Mouse (Mus musculus): ENCODE measurements around the gene Odf2l.

Gene Odf2l

GRCm38 (mm10) chr3:145142925-145143324, 24.5 kb downstream of the Odf2l start:
- DNase-seq: no peak

DNA sequence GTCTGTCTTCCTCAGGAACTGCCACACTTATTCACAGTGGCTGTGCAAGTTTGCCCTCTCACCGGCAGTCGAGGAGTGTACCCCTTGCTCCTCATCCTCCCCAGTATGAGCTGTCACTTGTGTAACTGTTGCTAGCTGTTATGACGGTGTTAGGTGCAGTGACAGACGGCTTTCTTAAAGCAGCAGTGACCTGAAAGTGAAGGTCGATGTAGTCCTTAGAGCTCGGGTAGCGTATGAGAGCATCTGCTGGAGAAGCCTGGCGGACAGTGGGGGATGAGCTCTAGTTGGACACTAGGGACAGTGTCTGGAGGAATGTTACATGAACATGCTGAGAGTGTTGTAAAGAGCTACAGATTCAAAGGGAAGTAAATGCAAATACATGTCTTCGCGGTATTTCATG, 25.5 kb downstream of the Odf2l start:
- no peak for DNase-seq

DNA sequence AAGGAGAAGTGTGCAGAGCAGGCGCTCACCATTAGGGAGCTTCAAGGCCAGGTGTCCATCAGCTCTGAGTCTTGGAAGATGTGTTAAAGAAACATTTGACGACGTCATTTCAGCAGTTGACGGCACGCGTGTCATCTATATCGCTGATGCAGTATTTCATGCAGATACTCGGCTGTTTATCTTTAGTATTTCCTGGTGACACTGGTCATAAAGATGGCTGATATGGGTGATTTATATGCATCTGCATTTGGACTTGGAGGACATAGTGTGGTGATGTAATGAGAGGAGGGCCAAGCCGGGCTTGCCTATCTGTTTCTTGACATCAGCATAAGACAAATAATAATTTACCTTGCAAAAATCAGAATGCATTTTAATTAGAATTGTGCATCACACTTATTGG, 28.5 kb downstream of the Odf2l start:
- no peak for DNase-seq

DNA sequence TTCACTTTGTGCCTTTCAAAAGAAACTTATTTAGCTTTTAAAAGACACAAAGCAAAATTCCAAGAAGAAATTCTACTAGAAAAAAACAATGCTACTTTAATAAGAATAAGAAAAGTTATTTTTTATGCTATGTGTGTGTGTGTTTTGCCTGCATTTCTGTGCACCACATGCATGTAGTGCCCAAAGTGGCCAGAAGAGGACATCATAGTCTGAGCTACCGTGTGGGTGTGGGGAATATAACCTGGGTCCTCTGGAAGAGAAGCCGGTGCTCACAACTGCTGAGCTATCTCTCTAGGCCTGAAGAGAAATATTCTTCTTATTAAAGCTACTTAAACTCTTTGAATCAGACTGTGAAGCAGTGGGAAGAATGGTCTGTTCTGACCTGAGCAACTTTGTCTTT, 29.1 kb downstream of the Odf2l start:
- DNase-seq: no peak

GRCm38 (mm10) chr3:145147952-145148351, 29.6 kb downstream of the Odf2l start:
- no peak for DNase-seq

DNA sequence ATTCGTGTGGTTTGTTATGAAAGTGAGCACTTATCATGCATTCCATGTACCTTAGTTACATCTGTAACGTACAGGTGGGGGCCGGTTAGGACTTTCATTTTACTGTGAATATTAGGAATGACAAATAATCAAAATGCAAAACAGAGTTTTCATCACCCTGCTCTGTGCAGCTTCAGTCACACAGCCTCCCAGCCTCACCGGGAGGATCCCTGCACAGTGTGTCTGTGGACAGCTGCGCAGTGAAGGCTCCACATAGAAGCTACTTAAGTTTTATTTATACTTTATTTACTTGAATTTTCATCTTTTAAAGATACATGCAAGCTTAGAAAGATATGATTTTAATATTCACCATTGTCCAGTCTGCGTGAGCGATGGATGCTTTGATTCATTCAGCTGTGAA, 32.7 kb downstream of the Odf2l start:
- DNase-seq: no peak

- no peak for DNase-seq
These were observed 33.5 kb downstream of the Odf2l start for GRCm38 (mm10) chr3:145151933-145152332.

DNA sequence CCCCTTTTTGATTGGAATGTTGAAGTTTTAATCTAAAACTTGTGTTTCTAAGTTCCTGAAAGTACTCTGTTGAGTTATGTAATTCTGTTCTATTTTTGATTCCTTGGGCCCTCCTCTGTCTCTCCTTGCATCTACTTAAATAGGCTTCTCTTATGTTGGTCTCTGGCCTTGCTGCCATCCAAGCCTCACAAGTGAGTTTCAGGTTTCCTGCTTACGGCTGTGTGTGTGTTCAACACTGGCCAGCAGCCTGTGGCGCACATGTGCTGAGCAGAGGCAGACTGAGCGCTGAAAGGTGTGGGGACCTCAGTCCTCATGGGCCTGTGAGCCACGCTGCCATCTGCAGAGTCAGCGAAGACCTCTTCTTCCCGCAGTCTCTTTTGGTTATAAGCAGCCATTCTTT, 38.5 kb downstream of the Odf2l start:
- no peak for DNase-seq

GRCm38 (mm10) chr3:145158441-145158840, 40.1 kb downstream of the Odf2l start:
- no peak for DNase-seq

GRCm38 (mm10) chr3:145166741-145167140, 48.4 kb downstream of the Odf2l start:
- DNase-seq: no peak

DNA sequence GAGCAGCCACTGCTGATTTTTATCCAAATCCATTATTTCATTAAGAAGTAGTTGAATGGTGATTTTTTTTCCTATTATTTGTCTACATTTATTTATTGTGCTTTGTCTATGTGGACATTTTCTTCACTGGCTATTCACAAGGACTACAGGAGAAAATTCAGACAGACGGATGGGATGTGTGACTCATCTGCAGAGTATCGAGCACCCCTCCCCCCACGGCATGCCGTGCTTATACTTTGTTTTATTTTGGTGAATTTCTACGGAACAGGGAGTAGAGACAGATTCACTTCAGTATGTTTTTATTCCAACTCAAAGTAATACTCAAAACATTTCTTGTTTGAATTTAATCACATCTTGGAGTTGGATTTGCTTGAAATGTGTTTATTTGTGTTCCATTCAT, 49.4 kb downstream of the Odf2l start:
- DNase-seq: no peak

- DNase-seq: no peak
These were observed 50.7 kb downstream of the Odf2l start for GRCm38 (mm10) chr3:145168844-145169696.

DNA sequence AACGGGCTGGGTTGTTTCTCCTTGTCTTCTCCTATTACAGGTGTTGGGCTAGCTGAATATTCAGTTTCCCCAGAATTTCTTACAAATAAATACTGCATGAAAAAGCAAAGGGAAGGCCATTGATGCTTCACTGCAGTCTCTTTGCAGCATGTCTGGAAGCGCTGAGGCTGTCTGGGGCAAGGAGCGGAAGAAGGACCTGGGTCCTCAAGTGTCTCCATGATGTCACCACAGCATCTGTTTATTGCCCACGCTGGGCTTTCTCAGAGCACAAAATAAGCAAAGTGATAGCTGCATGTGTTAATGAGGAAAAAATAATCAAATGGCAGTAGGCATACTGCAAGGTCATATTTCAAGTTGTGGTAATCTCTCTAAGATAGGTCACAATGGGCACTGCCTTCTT, 51.6 kb downstream of the Odf2l start:
- no peak for DNase-seq

GRCm38 (mm10) chr3:145170604-145171389, 52.4 kb downstream of the Odf2l start:
- DNase-seq: no peak

GRCm38 (mm10) chr3:145171390-145172060, 53.1 kb downstream of the Odf2l start:
- no peak for DNase-seq

DNA sequence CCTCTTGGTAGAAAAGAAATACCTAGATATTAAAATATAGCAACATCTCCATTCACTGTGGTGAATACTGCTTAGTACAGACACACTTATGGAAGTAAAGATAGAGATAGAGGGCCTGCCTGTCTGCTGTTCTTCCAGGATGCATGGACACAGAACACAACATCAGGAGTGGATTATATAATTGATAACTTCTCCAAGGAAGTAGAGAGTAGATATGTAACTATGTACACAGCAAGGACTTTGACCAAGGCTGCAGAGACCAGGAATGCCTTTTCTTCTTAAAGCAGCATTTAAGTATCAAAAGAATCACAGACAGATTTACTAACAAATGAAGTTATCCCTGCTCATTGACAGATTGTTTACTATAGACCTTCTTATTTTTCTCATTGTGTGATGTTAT, 66.3 kb downstream of the Odf2l start:
- no peak for DNase-seq

GRCm38 (mm10) chr3:145191972-145192371, 73.6 kb downstream of the Odf2l start:
- DNase-seq: no peak

DNA sequence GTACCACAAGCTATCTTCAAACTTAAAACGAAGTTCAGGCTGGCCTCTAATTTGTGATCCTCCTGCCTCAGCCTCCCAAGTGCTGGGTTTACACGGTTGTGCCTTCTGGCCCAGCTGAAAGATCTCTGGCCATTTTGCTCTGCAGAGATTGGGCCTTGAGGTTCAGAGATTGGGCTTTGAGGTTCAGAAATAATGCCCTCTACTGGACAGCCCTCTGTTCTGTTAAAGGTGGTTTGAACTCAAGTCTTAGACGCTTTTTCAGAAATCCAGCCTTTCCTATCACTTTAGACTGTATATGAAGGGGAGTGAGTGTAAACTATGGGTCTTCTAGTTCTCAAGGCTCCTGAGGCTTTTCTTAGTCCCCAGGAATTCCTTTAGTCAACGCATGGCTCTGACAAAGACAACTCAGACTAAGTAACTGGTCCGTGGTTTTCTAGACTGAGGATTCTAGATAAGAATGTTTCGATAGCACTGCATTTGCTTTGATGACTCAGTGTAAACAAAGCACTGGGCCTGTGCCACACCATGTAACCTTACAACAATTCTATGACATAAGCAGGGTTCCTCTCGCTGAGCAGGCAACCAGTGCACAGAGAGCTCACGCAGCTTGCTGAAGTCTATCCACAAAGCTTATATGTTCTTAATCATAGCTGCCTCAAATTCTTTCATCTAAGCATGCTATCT, 77.0 kb downstream of the Odf2l start:
- DNase-seq: no peak

GRCm38 (mm10) chr3:145198050-145198449, 79.7 kb downstream of the Odf2l start:
- DNase-seq: no peak

All from kidney, adult 18-20 months (tissue).